Mouse (Mus musculus) bone marrow macrophage, adult 2 months (primary cell): Measurements from ENCODE around the gene Bcan.

ENCODE experiments used
- CTCF ChIP-seq: IDR thresholded peaks from 2 replicates; pipeline ENCODE4 v1.5.1; 2012; ENCODE audit warnings: low read depth, mild to moderate bottlenecking, low read length, moderate library complexity
- POLR2A ChIP-seq: IDR thresholded peaks from 2 replicates; pipeline ENCODE4 v1.6.1; 2012; ENCODE audit warnings: mild to moderate bottlenecking, low read depth, low read length, borderline replicate concordance

DNA sequence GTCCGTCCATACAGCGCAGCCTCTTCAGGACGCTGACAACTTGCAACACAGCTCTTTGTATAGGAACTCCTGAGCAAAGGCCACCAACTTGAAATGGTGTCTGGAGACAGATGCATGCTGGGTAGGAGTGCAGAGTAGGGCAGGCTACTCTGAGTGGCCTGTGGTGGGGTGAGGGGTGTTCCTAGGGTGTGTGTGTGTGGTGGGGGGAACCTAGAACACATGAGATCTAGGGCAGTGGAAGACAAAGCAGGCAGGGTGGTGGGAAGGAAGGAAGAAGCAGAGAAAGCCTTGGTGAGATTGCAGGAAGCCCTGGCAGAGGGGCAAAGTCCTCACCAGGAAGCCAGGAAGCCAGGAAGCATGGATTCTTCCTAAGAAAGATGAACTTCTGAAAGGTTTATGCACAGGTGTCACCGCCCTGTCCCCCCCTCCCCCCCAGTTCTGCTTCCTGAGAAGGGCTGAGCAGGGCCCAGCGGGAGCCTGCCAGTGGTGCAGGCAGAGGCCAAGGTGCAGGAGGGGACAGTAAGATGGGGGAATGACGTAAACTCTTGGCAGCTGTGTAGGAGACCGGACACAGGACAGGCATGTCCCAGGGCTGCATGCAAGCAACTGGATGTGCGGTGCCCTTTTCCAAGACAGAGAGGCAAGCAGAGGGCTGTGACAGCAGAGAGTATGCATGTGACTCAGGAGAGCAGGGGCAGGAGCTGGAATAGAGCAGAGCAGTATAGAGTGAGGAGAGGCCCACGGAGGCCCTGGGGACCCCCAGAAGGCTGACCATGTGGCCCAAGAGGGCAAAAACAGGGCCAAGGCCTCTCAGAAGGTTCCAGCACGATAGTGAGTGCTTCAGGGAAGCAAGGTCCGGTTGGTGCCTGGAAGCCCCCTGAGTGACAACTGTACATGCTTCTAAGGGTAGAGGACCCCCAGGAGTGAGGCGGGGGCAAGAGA lies 17.9 kb downstream of the Bcan start:
- no peak for TF ChIP-seq CTCF
- no peak for TF ChIP-seq POLR2A
